Mouse (Mus musculus) heart, postnatal 0 days (tissue): Measurements from ENCODE around the gene St3gal5.

Source experiments
- CTCF ChIP-seq: IDR thresholded peaks from 2 replicates; pipeline ENCODE4 v1.5.1; 2016; ENCODE audit warnings: antibody characterized with exemption, control low read depth, low read depth
- EP300 ChIP-seq: IDR thresholded peaks from 2 replicates; pipeline ENCODE4 v1.6.1; 2016; ENCODE audit warnings: antibody characterized with exemption, low read depth

DNA sequence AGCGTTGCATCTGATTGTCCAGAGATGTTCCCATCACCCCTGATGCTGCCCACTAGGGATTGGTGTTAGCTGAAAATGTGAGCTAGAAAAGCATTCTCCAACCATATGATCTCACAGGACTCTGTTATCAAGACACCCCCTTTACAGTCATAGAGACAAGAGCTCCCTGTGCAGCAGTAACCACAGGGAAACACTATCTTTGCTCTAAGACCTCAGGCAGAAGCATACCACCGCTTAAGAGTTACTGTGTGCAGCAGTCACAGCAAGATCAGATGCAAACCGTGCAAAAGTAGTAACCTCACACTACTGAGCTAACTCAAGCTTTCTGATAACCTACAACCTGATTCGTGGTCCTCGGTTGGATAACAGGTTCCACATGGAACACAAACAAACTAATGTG, 10.0 kb upstream of the St3gal5 start:
- TF ChIP-seq CTCF (no peak), EP300 (no peak)
